Mouse (Mus musculus): Measurements from ENCODE around the gene Hoxd4.

The Hoxd4 gene

DNA sequence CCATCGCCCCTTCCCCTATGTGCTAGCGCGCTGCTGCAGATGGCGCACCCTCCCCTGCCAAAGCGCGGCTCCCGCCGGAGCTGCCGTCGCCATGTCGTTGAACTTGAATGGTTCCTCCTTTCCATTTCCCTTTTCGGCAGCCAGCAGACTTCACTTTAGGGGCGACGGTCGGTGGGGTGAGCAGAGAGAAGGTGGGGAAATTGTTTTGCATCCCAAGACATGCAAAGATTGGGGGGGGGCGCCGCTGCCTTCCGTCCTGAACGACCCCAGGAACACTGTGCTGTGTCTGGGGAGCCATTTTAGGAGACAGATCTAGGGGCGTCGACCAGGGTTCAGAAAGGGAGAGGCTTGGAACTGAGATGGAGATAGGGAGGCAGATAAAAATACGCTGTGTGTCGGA, 31.7 kb upstream of the Hoxd4 start:
- no peak for DNase-seq

DNA sequence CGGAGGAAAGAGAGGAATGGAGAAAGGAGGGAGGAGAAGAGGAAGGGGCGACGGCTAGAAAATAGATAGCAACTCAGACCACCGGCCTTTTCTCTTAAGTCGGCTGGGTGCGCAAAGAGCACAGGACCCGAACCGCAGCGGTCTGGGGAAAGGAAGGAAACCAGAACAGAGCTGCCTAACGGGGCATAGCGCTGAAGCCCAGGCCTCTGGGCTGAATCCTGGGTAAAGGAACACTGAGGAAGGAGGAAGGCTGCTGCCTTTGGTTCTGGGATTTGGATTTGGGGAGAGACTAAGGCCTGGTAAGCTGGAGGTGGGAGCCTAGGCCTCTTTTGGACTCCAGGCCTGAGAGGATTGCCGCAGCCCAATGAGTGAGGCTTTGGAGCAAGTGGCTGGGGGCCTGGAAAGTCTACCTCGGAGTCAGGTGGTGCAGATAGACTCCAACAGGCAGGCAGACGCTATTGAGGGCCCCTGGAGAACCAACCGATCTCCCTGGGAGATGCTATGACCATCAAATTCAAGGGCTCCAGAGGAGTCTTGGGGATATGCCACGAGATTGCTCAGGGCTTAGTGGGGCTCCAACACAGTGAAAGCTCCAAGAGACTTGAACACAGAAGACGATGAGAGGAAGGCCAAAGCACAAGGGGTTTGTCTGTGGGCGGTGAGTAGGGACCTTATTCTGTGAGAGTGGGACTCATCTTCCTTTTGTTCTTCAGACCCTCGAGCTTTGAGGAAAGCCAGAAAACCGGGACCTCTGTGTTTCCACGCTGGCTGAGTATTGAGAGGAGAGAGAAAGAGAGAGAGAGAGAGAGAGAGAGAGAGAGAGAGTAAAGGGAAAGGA, 30.9 kb upstream of the Hoxd4 start:
- DNase-seq: no peak

DNA sequence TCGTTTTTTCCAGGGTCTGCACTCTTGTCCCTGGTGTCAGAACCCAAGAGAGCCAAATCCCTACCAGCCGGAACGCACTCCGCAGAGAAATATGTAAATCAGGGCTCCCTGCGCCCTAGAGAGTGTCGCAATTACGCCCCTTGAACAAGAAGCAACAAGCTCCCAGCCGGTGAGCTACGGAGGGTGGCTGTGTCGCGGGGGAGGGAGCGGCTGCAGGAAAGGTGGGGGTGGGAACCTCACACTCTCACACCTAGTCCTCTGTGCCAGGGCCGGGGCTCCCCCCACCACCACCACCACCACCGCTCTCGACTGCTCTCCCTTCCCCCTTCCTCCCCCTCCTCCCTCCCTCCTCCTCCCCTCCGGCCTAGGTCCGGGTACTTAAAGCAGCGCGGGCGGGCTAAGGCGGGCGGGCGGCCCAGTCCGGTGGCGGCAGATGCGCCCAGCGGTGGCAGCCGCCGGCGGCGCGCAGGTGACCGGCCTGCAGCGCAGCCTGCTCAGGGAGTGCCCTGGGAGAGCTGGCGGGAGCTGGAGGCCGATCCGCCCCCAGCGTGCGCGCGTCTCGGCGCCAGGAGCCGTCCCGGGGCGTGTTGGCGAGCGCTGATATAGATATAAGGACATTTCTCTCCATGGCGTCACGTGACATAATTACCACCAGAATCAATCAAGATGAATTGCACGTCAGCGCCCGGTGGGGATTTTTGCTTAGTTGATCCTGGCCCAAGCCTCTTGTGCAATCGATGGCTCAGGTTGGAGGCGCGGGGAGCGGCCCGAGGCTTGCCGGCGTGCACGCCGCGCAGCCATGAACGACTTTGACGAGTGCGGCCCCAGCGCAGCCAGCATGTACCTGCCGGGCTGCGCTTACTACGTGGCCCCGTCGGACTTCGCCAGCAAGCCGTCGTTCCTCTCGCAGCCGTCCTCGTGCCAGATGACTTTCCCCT, 29.9 kb upstream of the Hoxd4 start:
- no peak for DNase-seq

DNA sequence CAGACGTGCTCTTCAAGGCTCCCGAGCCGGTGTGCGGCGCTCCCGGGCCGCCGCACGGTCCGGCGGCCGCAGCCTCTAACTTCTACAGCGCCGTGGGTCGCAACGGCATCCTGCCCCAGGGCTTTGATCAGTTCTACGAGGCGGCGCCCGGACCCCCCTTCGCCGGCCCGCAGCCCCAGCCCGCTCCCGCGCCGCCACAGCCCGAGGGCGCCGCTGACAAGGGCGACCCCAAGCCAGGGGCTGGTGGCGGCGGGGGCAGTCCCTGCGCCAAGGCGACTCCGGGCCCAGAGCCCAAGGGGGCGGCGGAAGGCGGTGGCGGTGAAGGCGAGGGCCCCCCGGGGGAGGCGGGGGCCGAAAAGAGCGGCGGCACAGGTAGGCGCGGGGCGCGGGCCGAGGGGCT, 28.9 kb upstream of the Hoxd4 start:
- DNase-seq: no peak

DNA sequence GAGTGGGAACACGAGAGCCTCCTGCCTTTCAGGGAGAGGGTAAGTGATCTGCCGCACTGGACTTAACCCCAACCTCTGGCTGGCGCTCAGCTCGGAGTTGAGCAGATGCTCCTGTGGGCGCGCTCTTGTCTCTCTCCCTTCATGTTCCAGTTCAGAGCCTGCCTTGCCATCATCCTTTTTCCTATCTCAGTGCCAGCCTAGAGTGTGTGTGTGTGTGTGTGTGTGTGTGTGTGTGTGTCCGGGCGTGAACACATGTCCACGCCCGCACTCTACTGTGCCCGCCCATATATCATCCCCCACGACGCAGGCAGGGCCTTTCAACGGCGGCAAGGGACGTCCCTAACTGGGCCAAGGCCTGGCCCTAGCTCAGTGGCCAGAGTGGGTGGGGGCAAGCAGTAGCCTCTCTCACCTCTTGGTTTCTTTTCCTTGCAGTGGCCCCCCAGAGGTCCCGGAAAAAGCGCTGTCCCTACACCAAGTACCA, 28.2 kb upstream of the Hoxd4 start:
- DNase-seq: no peak

DNA sequence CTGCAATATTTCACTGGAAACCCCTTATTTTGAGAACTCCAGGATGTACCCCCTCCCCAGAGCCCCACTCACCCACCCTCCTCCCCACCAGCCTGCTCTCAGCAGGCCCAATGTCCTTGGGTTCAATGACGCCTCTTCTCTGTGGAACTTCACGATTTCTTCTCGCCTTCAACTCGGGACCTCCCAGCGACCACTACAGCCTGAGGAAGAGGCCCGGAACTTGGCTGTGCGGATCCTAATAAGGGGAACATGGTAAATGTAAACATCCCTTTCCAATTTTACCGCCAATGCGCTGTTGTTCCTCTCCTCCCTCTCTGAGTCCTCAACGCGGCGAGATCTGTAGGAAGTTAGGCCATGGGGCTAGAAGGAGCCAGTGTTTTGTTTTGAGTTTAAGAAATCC, 27.6 kb upstream of the Hoxd4 start:
- no peak for DNase-seq

DNA sequence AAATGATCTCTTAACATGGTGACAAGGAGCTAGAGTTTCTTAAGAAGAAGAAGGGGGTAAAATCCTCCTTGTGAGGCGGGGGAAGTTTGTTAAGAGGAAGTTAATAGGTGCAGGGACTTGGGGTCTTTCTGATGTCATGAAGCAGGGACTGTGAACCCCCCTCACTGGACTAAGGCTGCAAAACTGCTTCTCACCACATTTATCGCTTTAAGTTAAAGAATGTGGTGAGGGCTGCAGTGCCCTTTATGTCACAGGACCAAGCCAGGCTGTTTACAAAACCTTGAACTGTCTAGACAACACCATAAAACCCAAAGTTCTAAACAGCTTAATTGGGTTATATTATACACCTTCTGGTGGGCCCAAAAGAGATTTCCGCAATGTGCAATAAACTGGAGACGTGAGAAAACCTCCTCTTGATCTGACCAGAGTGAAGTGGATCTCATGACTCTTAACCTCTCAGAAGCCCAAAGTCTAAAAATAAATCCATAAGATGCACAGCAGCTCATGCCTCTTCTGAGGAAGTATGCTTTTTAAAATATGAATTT, 26.6 kb upstream of the Hoxd4 start:
- DNase-seq: no peak

DNA sequence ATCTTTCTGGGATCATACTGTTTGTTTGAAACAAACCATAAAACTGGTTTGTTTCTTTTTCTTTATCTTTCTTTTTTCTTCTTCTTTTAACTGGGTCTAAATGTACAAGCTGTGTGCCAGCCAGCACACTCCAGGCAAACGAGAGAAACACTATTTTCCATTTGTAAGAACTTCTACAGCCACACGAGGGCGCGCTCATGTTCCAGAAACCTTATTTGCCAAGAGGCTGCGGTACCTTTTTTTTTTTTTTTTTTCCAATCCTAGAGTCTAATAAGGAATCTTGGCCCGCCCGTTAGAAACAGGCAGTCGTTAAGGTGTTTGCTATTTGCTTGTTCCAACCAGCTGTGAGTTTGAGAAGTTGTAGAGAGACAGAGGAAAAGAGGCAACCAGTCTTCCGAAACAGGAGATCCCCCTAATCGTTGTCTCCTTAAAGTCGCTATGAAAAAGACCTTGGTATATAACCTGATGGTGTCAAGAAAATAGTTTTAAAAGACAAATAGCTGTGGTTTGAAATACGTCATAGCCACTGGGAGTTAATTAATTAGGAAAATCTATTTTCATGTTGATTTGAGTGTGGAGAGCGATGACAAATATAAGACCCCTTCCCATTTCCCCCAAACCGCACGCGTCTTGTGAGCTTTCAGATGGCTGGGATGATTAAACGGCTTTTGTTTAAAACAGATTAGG, 25.3 kb upstream of the Hoxd4 start:
- peak; percentile 80 for DNase-seq

DNA sequence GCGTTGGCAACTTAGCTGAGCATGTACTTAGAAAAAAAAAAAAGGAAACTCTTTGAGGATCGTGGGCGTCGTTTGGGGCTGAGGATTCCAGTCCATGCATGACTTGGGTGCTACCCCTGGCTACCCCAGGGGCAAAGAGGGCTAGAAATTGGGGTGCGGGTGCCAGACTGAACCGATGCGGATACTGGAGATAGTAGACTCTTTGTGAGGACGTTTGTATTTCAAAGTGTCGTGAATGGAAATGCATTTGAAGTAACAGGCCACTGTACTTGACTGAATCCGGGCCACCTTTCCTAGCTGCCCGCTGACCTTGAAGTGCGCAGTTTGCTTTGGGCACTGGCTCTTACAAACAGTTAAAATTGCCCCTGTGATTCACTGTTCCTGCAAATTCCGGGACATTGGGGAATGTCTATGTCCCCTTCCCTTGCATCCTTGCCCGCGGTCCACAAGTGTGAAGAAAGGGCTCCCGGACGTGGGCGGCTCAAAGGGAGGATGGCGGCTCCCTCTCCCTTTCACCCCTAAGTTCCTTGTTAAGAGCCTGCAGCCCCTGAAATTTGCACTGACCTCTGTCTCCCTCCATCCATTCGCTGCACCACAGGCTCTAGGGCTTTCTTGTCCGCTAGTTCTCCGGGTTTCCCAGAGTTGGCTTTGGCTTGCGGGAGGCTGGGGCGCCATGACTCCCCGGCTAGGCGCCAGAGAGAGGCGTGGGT, 24.6 kb upstream of the Hoxd4 start:
- DNase-seq: no peak

DNA sequence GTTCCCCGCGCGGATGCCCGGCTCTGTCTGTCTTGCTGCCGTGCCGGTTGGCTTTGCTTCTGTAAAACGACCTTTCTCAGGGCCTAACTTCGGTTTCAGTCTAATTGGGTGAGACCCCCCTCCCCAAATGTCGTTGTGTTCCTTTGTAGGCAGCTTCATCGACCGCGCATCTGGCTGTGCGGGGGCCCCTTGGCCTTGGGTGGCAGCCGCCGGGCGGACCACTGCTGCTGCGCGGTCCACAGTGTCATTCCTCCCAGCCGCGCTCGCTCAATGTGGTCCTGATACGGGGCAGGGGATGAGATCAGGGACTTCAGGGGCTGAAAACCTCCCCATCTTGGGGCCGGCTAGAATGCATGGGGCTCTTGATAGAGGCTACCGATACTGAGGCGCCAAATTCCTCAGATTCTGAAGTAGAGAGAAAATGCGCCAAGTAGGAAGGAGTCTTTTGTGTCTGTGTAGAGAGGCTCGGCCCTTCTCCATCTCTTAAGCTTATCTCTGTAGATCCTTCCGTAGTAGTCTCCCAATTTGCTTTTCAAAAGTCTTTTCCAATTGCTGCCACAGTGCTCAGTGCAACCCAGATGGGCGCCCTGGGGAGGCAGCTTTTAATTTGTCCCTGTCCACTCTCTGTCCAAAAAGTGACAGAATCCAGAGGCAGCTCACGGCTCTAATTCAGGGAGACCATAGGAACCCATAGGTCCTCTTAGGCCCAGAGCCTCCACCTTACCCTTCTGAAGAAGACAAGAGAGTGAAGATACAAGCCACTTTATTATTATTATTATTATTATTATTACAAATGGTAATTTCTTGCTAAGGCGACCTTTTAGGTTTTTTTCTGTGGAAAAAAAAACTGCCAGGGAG, 23.8 kb upstream of the Hoxd4 start:
- no peak for DNase-seq

DNA sequence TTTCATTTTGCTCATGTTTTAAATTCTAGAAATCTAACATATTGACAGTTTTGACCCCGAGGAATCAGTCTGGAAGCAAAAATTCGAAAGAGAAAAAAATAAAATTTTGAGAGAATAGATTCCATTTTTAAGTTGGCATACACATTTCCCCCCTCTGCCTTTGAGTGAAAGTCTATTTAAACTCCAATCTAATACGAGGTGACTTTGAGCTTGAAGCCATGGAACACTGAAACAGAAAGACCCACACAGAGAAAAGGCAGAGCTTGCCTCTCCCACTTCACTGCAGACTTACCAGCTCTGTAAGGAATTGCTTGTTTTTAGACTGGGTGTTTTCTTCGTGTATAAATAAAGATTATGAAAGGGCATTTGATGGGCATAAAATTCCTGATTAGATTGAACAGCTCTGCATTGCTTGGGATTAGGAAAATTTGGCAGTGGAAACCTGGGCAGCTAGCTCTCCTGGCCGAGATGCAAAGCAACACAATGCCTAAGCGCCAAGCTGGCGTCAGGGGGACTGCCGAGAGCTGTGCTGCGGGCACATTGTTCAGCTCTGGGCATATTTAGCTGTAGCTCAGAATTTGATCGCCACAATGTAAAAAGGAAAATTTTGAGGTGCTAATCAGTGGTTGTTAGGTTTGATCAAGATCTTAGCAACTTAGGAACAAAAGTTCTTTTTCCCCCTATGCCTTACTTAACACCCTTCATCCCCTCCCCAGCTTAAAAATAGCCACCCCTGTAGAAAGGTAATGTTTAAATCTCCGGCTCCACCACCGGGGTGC, 22.7 kb upstream of the Hoxd4 start:
- DNase-seq: no peak

DNA sequence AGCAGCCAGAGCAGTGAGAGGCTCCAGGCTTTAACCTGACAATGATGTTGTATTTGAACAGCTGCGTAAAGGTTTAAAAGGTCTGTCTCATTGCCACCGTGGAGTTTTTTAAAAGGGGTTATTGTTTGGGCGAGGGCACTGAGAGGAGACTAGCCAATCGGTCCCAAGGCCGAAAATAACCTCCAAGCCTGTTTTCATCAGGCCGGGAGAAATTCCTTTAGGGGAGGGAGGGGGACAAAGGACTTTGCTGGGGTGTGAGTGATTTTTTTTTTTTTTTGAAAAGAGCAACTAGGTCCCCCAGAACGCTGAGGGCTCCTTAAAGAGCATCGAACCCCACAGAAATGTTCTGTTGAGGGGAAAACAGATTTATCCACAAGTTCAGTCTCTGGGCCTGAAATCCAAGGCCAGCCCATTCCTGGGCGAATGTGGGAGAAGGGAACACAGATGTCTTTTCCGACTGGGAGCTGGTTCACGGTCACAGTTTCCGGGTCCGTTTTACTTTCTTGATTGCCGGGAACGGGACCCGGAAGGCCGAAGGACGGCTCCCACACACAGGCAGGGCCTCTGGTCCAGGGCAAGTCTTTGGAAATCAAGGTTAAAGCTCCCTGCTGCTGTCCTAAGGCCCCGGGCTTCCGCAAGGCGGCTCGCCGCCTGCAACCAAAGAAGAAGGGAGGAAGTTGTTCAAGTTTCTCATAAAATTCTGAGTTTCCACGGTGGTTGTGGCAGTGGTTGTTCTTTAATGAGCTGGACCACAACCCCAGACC, 22.0 kb upstream of the Hoxd4 start:
- no peak for DNase-seq

DNA sequence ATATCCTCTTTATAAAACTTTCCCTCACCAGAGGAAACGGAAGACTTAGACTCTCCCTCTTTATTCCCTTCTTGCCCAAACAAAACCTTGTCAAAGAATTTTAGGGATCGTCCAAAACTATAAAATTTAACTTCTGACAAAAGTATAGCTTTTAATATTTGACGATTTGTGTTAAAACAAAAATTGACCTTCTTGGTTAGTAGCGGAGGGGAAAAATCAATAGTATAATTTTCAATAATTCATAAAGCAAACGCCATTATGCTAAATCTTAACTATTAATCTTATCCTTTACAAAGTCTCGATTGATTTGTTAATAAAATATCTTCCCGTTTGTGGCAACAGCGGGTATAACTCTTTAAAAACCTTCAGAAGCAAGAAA, 21.4 kb upstream of the Hoxd4 start:
- DNase-seq: no peak

DNA sequence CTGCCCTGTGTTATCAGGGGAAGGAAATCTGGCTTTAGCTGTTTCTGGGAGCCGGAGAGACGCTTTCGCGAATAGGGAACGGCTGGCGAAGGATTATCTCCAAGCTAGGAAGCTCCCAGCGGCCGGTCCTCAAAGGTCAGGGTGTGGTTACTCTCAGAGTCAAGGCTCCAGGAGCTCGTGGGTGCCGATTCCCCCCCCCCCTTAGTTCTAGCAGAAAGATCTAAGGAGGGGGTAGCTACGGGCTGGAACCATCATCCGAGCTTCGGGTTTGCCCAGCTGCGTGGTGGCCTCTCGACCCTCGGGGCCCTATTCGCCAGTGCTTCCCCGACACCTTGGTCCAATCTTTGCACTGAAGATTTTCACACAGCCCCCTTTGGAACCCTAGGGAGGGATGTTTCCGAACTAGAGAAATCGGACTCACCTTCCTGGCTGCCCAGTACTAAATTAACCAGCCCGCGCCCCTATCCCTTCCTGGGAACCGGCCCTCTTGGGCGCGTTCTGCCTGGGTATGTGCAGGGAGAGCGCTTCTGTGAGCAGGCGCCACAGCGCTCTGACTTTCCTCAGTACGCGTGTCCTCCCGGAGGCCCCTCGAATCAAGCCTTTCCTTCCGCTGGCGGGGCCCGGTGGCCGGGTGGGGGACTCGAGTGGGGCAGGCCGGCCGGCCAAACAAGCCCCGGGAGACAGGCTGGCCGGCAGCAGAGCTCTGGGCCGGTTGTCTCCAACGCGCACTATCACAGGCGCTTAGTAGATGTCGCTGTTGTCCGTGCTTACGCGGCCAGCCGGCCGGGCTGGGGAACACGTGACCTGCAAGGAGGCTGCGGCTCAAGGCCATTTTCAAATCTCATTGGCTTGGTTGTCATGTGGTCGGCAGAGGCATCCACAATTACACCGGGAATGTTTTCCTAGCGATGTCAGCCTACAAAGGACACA, 20.4 kb upstream of the Hoxd4 start, which contains the start of gene Hoxd10:
TSS of gene Hoxd10 (plus strand) at position 903 of the 930 bp plus-strand sequence.
- peak; percentile 91 for DNase-seq

DNA sequence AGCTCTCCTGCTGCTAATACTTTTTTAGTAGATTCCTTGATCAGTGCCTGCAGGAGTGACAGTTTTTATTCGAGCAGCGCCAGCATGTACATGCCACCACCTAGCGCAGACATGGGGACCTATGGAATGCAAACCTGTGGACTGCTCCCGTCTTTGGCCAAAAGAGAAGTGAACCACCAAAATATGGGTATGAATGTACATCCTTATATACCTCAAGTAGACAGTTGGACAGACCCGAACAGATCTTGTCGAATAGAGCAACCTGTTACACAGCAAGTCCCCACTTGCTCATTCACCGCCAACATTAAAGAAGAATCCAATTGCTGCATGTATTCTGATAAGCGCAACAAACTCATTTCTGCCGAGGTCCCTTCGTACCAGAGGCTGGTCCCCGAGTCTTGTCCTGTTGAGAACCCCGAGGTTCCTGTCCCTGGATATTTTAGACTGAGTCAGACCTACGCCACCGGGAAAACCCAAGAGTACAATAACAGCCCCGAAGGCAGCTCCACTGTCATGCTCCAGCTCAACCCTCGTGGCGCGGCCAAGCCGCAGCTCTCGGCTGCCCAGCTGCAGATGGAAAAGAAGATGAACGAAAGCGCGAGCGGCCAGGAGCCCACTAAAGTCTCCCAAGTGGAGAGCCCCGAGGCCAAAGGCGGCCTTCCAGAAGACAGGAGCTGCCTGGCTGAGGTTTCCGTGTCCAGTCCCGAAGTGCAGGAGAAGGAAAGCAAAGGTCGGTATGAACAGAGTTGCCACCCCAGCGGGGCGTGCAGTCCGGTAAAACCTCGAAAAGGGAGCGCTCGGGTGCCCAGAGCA, 19.5 kb upstream of the Hoxd4 start:
- DNase-seq: no peak

DNA sequence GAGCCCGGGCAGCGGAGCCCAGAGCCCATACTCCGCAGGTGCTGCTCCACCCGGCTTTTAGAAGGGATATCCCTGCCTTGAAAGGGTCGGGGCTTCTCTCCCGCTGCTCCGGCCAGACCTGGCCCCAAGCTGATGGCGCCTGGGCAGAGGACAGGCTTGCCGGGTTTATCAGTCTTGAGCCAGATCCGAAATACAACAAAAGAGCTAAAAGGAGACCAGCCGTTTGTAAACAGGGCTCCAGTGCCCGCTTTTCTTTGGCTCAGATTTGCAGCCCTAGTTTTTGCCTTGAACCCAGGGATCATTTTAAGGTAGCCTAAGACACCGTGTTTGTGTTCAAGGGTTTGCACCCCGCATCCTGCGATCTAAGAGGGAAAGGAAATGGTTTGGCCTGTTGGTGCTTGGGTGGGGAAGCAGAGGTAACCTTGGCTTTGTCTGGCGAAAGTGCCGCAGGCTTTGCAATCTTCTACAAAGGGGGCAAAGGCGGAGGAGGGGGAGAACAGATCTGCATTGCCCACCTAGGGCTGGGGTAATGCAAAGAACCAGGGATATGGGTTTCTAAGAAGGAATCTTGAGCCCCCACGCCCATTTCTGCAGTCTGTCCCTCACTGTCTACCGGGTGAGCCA, 18.8 kb upstream of the Hoxd4 start:
- no peak for DNase-seq

DNA sequence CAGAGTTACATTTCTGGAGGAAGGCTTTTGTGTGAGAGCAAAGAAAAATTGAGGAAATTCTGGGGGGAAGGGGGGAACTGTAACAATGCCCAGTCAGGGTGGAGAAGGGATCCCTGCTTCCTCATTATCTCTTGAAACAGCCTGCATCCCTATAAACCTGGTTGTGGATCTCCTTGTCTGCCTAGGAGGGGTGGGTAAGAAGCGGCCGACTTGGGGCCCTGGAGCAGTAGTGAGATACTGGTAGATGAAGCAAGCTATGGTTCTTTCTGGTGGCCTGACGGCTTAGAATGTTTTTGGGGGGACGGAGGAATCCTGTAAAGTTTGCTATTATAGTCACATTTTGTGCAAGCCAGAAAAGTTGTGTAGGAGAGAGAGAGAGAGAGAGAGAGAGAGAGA, 18.3 kb upstream of the Hoxd4 start:
- DNase-seq: no peak
